In genomic region chr17:27671720-27672119, GRCm38 (mm10) we compare ENCODE assay signal across 24 mouse cellular contexts. TPM values are rescaled to one million over a fixed set of nuclear protein-coding genes. Genes with fewer than 3 reads are reported as not detected.
A peak's percentile ranks its signal among the peaks of the same experiment; 100 is the strongest.
DNase-seq lines count a peak whose midpoint lies in the region; ATAC-seq and TF ChIP-seq lines count a peak whose summit lies in the region.
"Had no signal": no experiment of that assay in that cellular context is flagged by ENCODE, and none has a peak within 500 bp of the region (broad histone marks: within the 10 kb centered on the region; RNA-seq: fewer than 3 reads in every experiment).

No protein-coding gene starts in this region.

- H3K36me3 ChIP-seq in midbrain, postnatal 0 days (ENCODE audit: insufficient read depth, low read length), result no peaks in the 10 kb centered on the region
- H3K36me3 ChIP-seq in midbrain, embryonic 16.5 days (ENCODE audit: control insufficient read depth, insufficient read depth, low read length), result no peaks in the 10 kb centered on the region
- no peaks in the 10 kb centered on the region for H3K36me3 ChIP-seq in ES-E14 (ENCODE audit: control insufficient read depth, insufficient read depth, low read length, poor library complexity, severe bottlenecking)
- H3K36me3 ChIP-seq in stomach, postnatal 0 days (ENCODE audit: control insufficient read depth, insufficient read depth, low read length), result no peaks in the 10 kb centered on the region
- H3K36me3 ChIP-seq: embryonic facial prominence, embryonic 13.5 days; heart, embryonic 15.5 days; hindbrain, embryonic 10.5 days; intestine, embryonic 15.5 days had no signal

- H3K4me3 ChIP-seq in layer of hippocampus, adult 2 months, result no peak overlapping the region
- no peak overlapping the region for H3K4me3 ChIP-seq in midbrain, postnatal 0 days (ENCODE audit: low read depth, low read length)
- no peak overlapping the region for H3K4me3 ChIP-seq in midbrain, embryonic 16.5 days (ENCODE audit: low read depth, low read length)
- no peak overlapping the region for H3K4me3 ChIP-seq in ES-E14 (ENCODE audit: insufficient read depth in 1 of 2, low read depth in 1 of 2, low read length in 2 of 2, poor library complexity in 1 of 2, severe bottlenecking in 1 of 2)
- no peak overlapping the region for H3K4me3 ChIP-seq in stomach, postnatal 0 days (ENCODE audit: low read depth, low read length)
- H3K4me3 ChIP-seq: embryonic facial prominence, embryonic 13.5 days; forebrain, embryonic 13.5 days; heart, embryonic 15.5 days; hindbrain, embryonic 10.5 days; intestine, embryonic 15.5 days had no signal

- TF ChIP-seq CTCF in layer of hippocampus, adult 2 months (conservative IDR thresholded peaks at IDR 0.05), result peak; percentile 58
- peak; percentile 25 for TF ChIP-seq CTCF in midbrain, postnatal 0 days (IDR thresholded peaks at IDR 0.05)
- TF ChIP-seq CTCF in stomach, postnatal 0 days (IDR thresholded peaks at IDR 0.05; ENCODE audit: low read depth), result 0 out of 2 replicates have a peak, but pooled peaks have one; percentile 9

- no peak for ATAC-seq in midbrain, postnatal 0 days (ENCODE audit: low FRiP score)
- ATAC-seq in midbrain, embryonic 16.5 days, result no peak
- no peak for ATAC-seq in stomach, postnatal 0 days (ENCODE audit: low FRiP score, low TSS enrichment)
- ATAC-seq: forebrain, embryonic 13.5 days; intestine, embryonic 15.5 days had no signal

- no peak for DNase-seq in layer of hippocampus, adult 2 months (ENCODE audit: low spot score in 2 of 2)
- DNase-seq in layer of hippocampus, adult 11-12 months (ENCODE audit: low spot score), result no peak
- DNase-seq in midbrain, postnatal 0 days (ENCODE audit: low spot score), result no peak
- DNase-seq in ES-E14 (ENCODE audit: low read depth, low spot score), result no peak
- no peak for DNase-seq in stomach, postnatal 0 days (ENCODE audit: low spot score)
- DNase-seq in kidney, adult 8-10 months, result no peak
- DNase-seq: adrenal gland, adult 8-10 months; cerebellum, adult 11 months; cerebellum, adult 9-10 months; cerebellum, postnatal 36 days; gastrocnemius, postnatal 36 days; heart, adult 18-20 months; heart, postnatal 14 days had no signal

- H3K4me1 ChIP-seq in midbrain, postnatal 0 days (ENCODE audit: insufficient read depth, low read length), result no peaks in the 10 kb centered on the region
- H3K4me1 ChIP-seq in midbrain, embryonic 16.5 days (ENCODE audit: control insufficient read depth, insufficient read depth, low read length), result no peaks in the 10 kb centered on the region; the same call in 1 of the 2 replicates
- H3K4me1 ChIP-seq in ES-E14 (ENCODE audit: control insufficient read depth in 2 of 2, insufficient read depth in 2 of 2, low read length in 2 of 2, poor library complexity in 1 of 2), result peaks cover 4 to 24% of the 10 kb centered on the region in 2 experiments; a peak in 3 of 4 replicates
- no peaks in the 10 kb centered on the region for H3K4me1 ChIP-seq in stomach, postnatal 0 days (replicated peaks; ENCODE audit: control insufficient read depth, insufficient read depth)
- H3K4me1 ChIP-seq: embryonic facial prominence, embryonic 13.5 days; hindbrain, embryonic 10.5 days; intestine, embryonic 15.5 days had no signal

- 83% methylated on average over 6 of the region's 6 CpGs for WGBS in midbrain, postnatal 0 days
- WGBS in midbrain, embryonic 16.5 days, result 87% methylated on average over 6 of the region's 6 CpGs
- 84% methylated on average over 6 of the region's 6 CpGs for WGBS in stomach, postnatal 0 days

- in situ Hi-C loops in ES-E14 (cut with MboI; ENCODE audit: low sequenced_read_pairs in 2 of 2, unreplicated experiment in 2 of 2), result no loop called here

- TF ChIP-seq EP300 in stomach, postnatal 0 days (optimal IDR thresholded peaks at IDR 0.05), result no peak

- no peaks in the 10 kb centered on the region for H3K27me3 ChIP-seq in midbrain, postnatal 0 days (ENCODE audit: insufficient read depth, low read length)
- H3K27me3 ChIP-seq in midbrain, embryonic 16.5 days (ENCODE audit: control insufficient read depth, insufficient read depth, low read depth, low read length), result no peaks in the 10 kb centered on the region
- H3K27me3 ChIP-seq in stomach, postnatal 0 days (ENCODE audit: control insufficient read depth, insufficient read depth, low read length), result no peaks in the 10 kb centered on the region
- H3K27me3 ChIP-seq: embryonic facial prominence, embryonic 13.5 days; forebrain, embryonic 13.5 days; heart, embryonic 15.5 days; intestine, embryonic 15.5 days had no signal

- no peak overlapping the region for H3K9ac ChIP-seq in midbrain, postnatal 0 days (replicated peaks; ENCODE audit: low read length, poor library complexity, severe bottlenecking)
- no peak overlapping the region for H3K9ac ChIP-seq in midbrain, embryonic 16.5 days (ENCODE audit: low read depth, low read length)
- H3K9ac ChIP-seq in ES-E14 (ENCODE audit: insufficient read depth, low read depth, low read length, poor library complexity, severe bottlenecking), result no peak overlapping the region
- H3K9ac ChIP-seq in stomach, postnatal 0 days (ENCODE audit: low read length), result no peak overlapping the region
- H3K9ac ChIP-seq: embryonic facial prominence, embryonic 13.5 days; forebrain, embryonic 13.5 days; heart, embryonic 15.5 days; hindbrain, embryonic 14.5 days; intestine, embryonic 15.5 days had no signal

- H3K9me3 ChIP-seq in midbrain, postnatal 0 days (ENCODE audit: low read length), result no peaks in the 10 kb centered on the region
- H3K9me3 ChIP-seq in midbrain, embryonic 16.5 days (replicated peaks; ENCODE audit: control insufficient read depth, low read length, poor library complexity, severe bottlenecking), result no peaks in the 10 kb centered on the region
- H3K9me3 ChIP-seq in ES-E14 (ENCODE audit: control insufficient read depth, insufficient read depth, low read depth, low read length), result no peaks in the 10 kb centered on the region
- H3K9me3 ChIP-seq in stomach, postnatal 0 days (ENCODE audit: control insufficient read depth, low read length), result no peaks in the 10 kb centered on the region
- H3K9me3 ChIP-seq: embryonic facial prominence, embryonic 13.5 days; forebrain, embryonic 13.5 days; heart, embryonic 15.5 days; hindbrain, embryonic 10.5 days; intestine, embryonic 15.5 days had no signal

- no peak overlapping the region for H3K4me2 ChIP-seq in midbrain, postnatal 0 days (ENCODE audit: low read depth, low read length, poor library complexity, severe bottlenecking)
- no peak overlapping the region for H3K4me2 ChIP-seq in midbrain, embryonic 16.5 days (ENCODE audit: low read length)
- no peak overlapping the region for H3K4me2 ChIP-seq in stomach, postnatal 0 days (replicated peaks; ENCODE audit: low read depth)
- H3K4me2 ChIP-seq: embryonic facial prominence, embryonic 13.5 days; forebrain, embryonic 13.5 days; heart, embryonic 11.5 days; heart, embryonic 15.5 days; hindbrain, embryonic 14.5 days; intestine, embryonic 15.5 days had no signal

- no peak overlapping the region for H3K27ac ChIP-seq in layer of hippocampus, adult 2 months
- H3K27ac ChIP-seq in midbrain, postnatal 0 days (ENCODE audit: low read depth, low read length), result no peak overlapping the region
- H3K27ac ChIP-seq in midbrain, embryonic 16.5 days (ENCODE audit: low read length), result no peak overlapping the region
- H3K27ac ChIP-seq in ES-E14 (ENCODE audit: insufficient read depth, low read depth, low read length, poor library complexity, severe bottlenecking), result peak overlapping the region; percentile 68; the same call in 1 of the 2 replicates
- no peak overlapping the region for H3K27ac ChIP-seq in stomach, postnatal 0 days (replicated peaks)
- H3K27ac ChIP-seq: embryonic facial prominence, embryonic 13.5 days; forebrain, embryonic 13.5 days; heart, embryonic 15.5 days; hindbrain, embryonic 10.5 days; hindbrain, embryonic 14.5 days; intestine, embryonic 15.5 days had no signal

TF ChIP-seq in ES-E14, 5 proteins besides CTCF, POLR2A, EP300 and RAD21 (continues in another document):
- no peak for TF ChIP-seq MAFK (IDR thresholded peaks at IDR 0.05; ENCODE audit: insufficient read depth, low read depth, low read length)

RNA-seq across cellular contexts. Expression of gene Pacsin1, which starts 16.4 kb away (rescaled TPM):
- 100 to 1,000 TPM; 321 to 335 TPM for total RNA-seq in layer of hippocampus, adult 2 months (2021)
- total RNA-seq in midbrain, postnatal 0 days (2014; rRNA removed), result 47.0 and 50.3 TPM in 2 replicates
- polyA plus RNA-seq in midbrain, postnatal 0 days (2015; fragmentation: Nextera tagmentation; extraction: Ambion mirVana), result 85.2 and 87.6 TPM in 2 replicates
- polyA plus RNA-seq in midbrain, embryonic 16.5 days (2015; fragmentation: Nextera tagmentation; extraction: Ambion mirVana), result 58.9 and 67.7 TPM in 2 replicates
- 7.9 and 8.8 TPM in 2 replicates for total RNA-seq in ES-E14 (2012; rRNA removed)
- 1.2 and 1.4 TPM in 2 replicates for polyA plus RNA-seq in stomach, postnatal 0 days (2015; fragmentation: Nextera tagmentation; extraction: Ambion mirVana)

RNA-seq across cellular contexts. Expression of gene Rps10, which starts 35.3 kb away (rescaled TPM):
- total RNA-seq in layer of hippocampus, adult 2 months (2021), result 100 to 1,000 TPM; 495 to 504 TPM
- 1,349 and 1,717 TPM in 2 replicates for total RNA-seq in midbrain, postnatal 0 days (2014; rRNA removed)
- 447 and 461 TPM in 2 replicates for polyA plus RNA-seq in midbrain, postnatal 0 days (2015; fragmentation: Nextera tagmentation; extraction: Ambion mirVana)
- polyA plus RNA-seq in midbrain, embryonic 16.5 days (2015; fragmentation: Nextera tagmentation; extraction: Ambion mirVana), result 400 and 420 TPM in 2 replicates
- total RNA-seq in ES-E14 (2012; rRNA removed), result 1,842 and 2,049 TPM in 2 replicates
- polyA plus RNA-seq in stomach, postnatal 0 days (2015; fragmentation: Nextera tagmentation; extraction: Ambion mirVana), result 828 and 879 TPM in 2 replicates

RNA-seq across cellular contexts. Expression of gene RPS10-NUDT3, which starts 36.7 kb away (rescaled TPM):
- total RNA-seq in layer of hippocampus, adult 2 months (2021), result not detected
- total RNA-seq in midbrain, postnatal 0 days (2014; rRNA removed), result not detected in 2 replicates
- not detected in 2 replicates for polyA plus RNA-seq in midbrain, postnatal 0 days (2015; fragmentation: Nextera tagmentation; extraction: Ambion mirVana)
- not detected in 2 replicates for polyA plus RNA-seq in midbrain, embryonic 16.5 days (2015; fragmentation: Nextera tagmentation; extraction: Ambion mirVana)
- not detected in 2 replicates for total RNA-seq in ES-E14 (2012; rRNA removed)
- not detected in 2 replicates for polyA plus RNA-seq in stomach, postnatal 0 days (2015; fragmentation: Nextera tagmentation; extraction: Ambion mirVana)
- total RNA-seq: adrenal gland, adult 8-10 months; adrenal gland, postnatal 4 days; gastrocnemius, postnatal 36 days; heart, postnatal 14 days had no signal
- polyA plus RNA-seq: brain, embryonic 14.5 days; embryonic facial prominence, embryonic 13.5 days; forebrain, embryonic 13.5 days; heart, embryonic 11.5 days; heart, embryonic 15.5 days; hindbrain, embryonic 14.5 days; intestine, embryonic 15.5 days had no signal

RNA-seq across cellular contexts. Expression of gene Nudt3, which starts 48.4 kb away (rescaled TPM):
- total RNA-seq in layer of hippocampus, adult 2 months (2021), result 100 to 1,000 TPM; 462 to 510 TPM
- total RNA-seq in midbrain, postnatal 0 days (2014; rRNA removed), result 280 and 286 TPM in 2 replicates
- 203 and 211 TPM in 2 replicates for polyA plus RNA-seq in midbrain, postnatal 0 days (2015; fragmentation: Nextera tagmentation; extraction: Ambion mirVana)
- polyA plus RNA-seq in midbrain, embryonic 16.5 days (2015; fragmentation: Nextera tagmentation; extraction: Ambion mirVana), result 246 and 248 TPM in 2 replicates
- total RNA-seq in ES-E14 (2012; rRNA removed), result 79.9 and 97.9 TPM in 2 replicates
- 40.6 and 43.9 TPM in 2 replicates for polyA plus RNA-seq in stomach, postnatal 0 days (2015; fragmentation: Nextera tagmentation; extraction: Ambion mirVana)

RNA-seq across cellular contexts. Expression of gene Spdef, which starts 57.0 kb away (rescaled TPM):
- under 1 TPM; 0.59 to 0.61 TPM for total RNA-seq in layer of hippocampus, adult 2 months (2021)
- total RNA-seq in midbrain, postnatal 0 days (2014; rRNA removed), result 3.7 and 4.0 TPM in 2 replicates
- polyA plus RNA-seq in midbrain, postnatal 0 days (2015; fragmentation: Nextera tagmentation; extraction: Ambion mirVana), result 3.9 and 4.7 TPM in 2 replicates
- 1.5 and 2.6 TPM in 2 replicates for polyA plus RNA-seq in midbrain, embryonic 16.5 days (2015; fragmentation: Nextera tagmentation; extraction: Ambion mirVana)
- 0.53 TPM in 1 of 2 replicates, not detected in the other for total RNA-seq in ES-E14 (2012; rRNA removed)
- polyA plus RNA-seq in stomach, postnatal 0 days (2015; fragmentation: Nextera tagmentation; extraction: Ambion mirVana), result 28.0 and 29.7 TPM in 2 replicates
- total RNA-seq: gastrocnemius, adult 8-10 months; gastrocnemius, postnatal 36 days; heart, postnatal 14 days had no signal
- polyA plus RNA-seq: embryonic facial prominence, embryonic 13.5 days had no signal
